Mouse (Mus musculus): ENCODE measurements around the gene Smad1.

GRCm38 (mm10) chr8:79364806-79365205 is 34.5 kb downstream of the Smad1 start:
- TF ChIP-seq EP300 (IDR thresholded peaks at IDR 0.05; ENCODE audit: low read depth) (no peak), CTCF (IDR thresholded peaks at IDR 0.05; ENCODE audit: low read depth) (no peak)
